Mouse (Mus musculus) B cell, adult 2 months (primary cell): ENCODE measurements at regions not wholly inside any gene's neighbourhood (a gene's known extent, or its start where the extent isn't known, plus 50 kb on each side); places are given as distances from the start of the nearest gene placed in this dataset.

Experiments
- DNase-seq, 2 experiments: peaks; one replicate each; pipeline ENCODE4 v3.0.0; 2022

DNA sequence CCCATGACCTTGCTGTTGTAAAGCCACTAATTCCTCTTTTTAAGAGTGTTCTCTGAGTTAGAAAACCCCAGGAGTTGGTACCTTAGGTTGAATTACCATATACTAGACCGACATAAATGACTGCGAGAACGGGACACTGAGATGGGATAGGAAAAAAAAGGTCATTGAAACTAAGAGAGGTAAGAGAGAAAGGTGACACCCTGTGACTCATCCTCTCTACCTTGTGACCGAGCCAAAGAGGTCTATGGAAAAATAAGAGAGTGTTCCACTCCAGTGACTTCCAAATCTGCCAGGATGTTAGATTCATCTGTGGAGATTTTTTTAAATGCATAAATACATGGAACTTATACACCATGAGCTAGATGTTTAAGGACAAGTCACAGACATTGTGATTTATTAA lies 115.3 kb upstream of the Trib2 start:
- DNase-seq: no peak

DNA sequence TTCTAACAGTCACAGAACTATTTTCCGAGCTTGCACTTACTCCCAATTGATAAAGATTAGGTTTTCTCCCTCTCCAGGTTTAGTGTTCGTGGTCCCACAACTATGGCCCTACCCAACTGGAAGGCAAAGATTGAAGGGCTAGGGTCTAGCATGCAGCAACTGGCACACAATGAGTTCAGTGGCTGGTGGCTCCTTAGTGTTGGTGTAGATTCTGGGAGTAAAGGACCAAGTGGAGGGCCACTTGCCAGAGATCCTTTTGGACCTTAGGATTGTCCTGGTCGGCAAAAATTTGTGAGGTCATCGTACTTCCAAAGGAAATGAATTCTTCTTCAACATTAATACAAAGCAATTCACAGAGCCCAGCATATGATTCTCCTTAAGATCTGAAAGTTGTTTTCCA lies 114.8 kb upstream of the Trib2 start:
- no peak for DNase-seq

- DNase-seq: no peak
Observed at GRCm38 (mm10) chr12:15930155-15930554, 113.4 kb upstream of the Trib2 start.

GRCm38 (mm10) chr12:15929541-15929940 lies 112.8 kb upstream of the Trib2 start:
- no peak for DNase-seq

- DNase-seq: no peak
Observed at GRCm38 (mm10) chr12:15918291-15918690, 101.6 kb upstream of the Trib2 start.

DNA sequence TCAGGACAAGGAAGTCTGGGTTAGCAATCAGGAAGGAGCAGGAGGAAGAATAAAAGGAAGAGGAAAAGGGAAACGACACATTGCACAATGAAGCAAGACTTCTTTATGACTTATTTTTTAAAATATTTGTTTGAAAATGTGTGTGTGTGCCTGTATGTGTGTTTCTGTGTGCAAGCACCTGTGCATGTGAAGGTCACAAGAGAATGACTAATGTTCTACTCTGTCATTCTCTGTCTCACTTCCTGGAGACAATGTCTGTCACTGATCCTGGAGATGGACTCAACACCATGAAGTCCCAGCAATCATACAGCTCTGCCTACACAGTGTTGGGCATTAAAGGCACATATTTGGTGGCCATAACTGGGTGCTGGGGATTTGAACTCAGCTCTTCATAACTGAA lies 96.2 kb upstream of the Trib2 start:
- DNase-seq: peak; percentile 10 to 28

DNA sequence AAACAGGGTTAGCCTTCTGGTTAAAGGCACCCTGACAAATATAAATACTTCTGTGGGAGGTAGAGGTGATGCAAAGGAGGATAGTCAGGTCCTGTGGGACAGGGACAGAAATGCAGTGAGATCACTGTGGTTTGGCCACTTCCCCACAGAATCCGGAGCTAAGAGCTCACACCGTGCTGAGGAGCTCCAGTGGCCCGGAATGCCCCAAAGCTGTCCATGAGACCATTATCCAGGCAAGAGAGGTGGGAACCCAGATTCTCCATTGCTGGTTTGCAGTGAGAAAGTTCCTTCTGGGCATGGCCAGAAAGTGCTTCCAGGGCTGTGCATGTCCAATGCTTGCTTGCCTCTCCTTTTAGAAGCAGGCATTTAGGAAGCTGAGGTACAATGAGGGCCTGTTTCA lies 95.8 kb upstream of the Trib2 start:
- peak; percentile 49 to 50 for DNase-seq

- DNase-seq: no peak
Observed at GRCm38 (mm10) chr12:15911254-15911991, 94.7 kb upstream of the Trib2 start.

DNA sequence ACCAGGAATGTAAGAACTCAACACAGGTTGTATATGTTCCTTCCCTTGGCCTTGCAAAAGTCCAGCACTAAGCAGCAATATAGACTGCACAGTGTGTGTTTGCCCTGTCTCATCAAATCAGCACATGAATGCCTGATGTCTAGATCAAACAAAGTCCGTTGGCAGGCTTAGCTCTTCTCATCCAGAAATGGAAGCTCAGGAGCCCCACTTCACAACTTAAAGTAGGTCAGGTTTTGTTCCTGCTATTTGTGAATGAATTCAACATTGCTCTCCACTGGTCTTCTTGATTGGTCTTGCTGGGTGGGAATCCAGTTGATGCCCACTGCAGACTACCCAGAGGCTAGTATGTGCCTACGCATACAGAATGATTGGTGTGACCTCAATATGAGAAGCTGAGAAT lies 80.8 kb upstream of the Trib2 start:
- no peak for DNase-seq

GRCm38 (mm10) chr12:15896511-15896910 lies 79.8 kb upstream of the Trib2 start:
- DNase-seq: peak; percentile 67 to 73

- DNase-seq: no peak
Observed at GRCm38 (mm10) chr12:15895215-15895614, 78.5 kb upstream of the Trib2 start.

DNA sequence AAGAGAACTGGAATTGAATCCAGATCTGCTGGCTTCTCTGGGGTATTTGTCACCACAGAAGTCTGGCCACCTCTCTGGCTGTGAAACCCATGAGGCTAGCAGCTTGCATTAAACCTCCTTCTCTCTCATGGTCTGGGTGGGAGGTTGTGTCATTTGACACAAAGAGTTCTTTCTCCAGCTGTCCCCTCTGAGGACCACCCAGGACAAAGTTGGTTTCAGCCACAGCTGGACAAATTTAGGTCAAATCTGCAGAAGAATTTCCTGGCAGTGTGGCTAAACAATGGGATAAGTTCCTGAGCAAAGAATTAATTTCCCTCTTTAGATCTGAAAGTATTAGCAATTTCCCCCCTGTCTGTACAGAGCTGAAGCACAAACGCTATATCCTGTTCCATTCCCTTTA lies 73.9 kb upstream of the Trib2 start:
- no peak for DNase-seq

DNA sequence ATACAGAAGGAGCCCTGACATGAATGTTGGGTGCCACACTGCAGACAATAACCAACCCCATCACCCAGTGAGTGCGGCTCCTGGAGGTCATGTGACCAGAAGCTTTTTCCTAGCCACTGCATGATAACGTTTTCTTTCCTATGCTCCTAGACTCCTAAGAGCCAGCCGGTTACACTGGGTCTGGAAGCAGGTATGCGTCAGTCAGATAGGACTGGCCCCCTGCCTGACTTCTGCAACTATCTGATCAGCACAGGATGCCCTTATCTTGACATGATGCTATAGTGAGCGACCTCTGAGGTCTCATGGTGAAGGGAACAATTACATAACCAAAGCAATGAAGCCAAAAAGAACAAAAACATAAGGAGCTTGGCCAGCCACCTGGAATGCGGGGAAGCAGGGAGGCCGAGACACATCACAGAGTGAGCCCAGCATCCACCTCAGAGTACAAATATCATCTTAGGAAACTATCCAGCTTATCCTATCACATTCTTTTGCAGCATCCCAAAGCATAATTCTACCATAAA lies 63.2 kb upstream of the Trib2 start:
- DNase-seq: no peak
